Mouse (Mus musculus) embryonic facial prominence, embryonic 15.5 days (tissue): ENCODE data around the gene Gm9821. TPM values are rescaled to one million over a fixed set of nuclear protein-coding genes. Genes with fewer than 3 reads are reported as not detected.

Source experiments
- ATAC-seq: fragments of 200-750 bp; cut with Nextera tagmentation; 2 replicates; pipeline ENCODE4 v1.8.0; 2017; ENCODE audit warnings: low read depth, moderate TSS enrichment; ENCODE audit not compliant: insufficient number of reproducible peaks, low FRiP score, low TSS enrichment
- H3K27ac ChIP-seq: fragments of 300-500 bp; sonication (generic); replicated peaks from 2 replicates; pipeline ENCODE4 v1.5.1; 2015; ENCODE audit warnings: mild to moderate bottlenecking, inconsistent platforms
- H3K27me3 ChIP-seq: fragments of 300-500 bp; sonication (generic); 2 replicates; pipeline ENCODE4 v1.6.1; 2015; ENCODE audit warnings: inconsistent platforms
- H3K36me3 ChIP-seq: fragments of 300-500 bp; sonication (generic); 2 replicates; pipeline ENCODE4 v1.6.1; 2015; ENCODE audit warnings: mild to moderate bottlenecking, inconsistent platforms
- H3K4me1 ChIP-seq: fragments of 300-500 bp; sonication (generic); 2 replicates; pipeline ENCODE4 v1.6.1; 2015; ENCODE audit warnings: inconsistent platforms
- H3K4me2 ChIP-seq: fragments of 300-500 bp; sonication (generic); replicated peaks from 2 replicates; pipeline ENCODE4 v1.6.1; 2015; ENCODE audit warnings: mild to moderate bottlenecking, inconsistent platforms
- H3K4me3 ChIP-seq: fragments of 300-500 bp; sonication (generic); replicated peaks from 2 replicates; pipeline ENCODE4 v1.5.1; 2015; ENCODE audit warnings: mild to moderate bottlenecking, inconsistent platforms
- H3K9ac ChIP-seq: fragments of 300-500 bp; sonication (generic); 2 replicates; pipeline ENCODE4 v1.6.1; 2015; ENCODE audit warnings: inconsistent platforms
- H3K9me3 ChIP-seq: fragments of 300-500 bp; sonication (generic); replicated peaks from 2 replicates; pipeline ENCODE4 v1.6.1; 2016; ENCODE audit warnings: inconsistent platforms
- WGBS: fragments of 180-500 bp; shearing (Covaris S2); methylation state at CpG from one replicate; pipeline ENCODE4 v1.1.7; 2015; 5-methylcytosine and 5-hydroxymethylcytosine counted together
- polyA plus RNA-seq: library from polyadenylated mRNA; unstranded; fragments of >200 nt; fragmentation: Nextera tagmentation; extraction: Ambion mirVana; gene quantifications from 2 replicates; pipeline ENCODE4 v1.2.1, GENCODE M21; 2015

Gm9821 gene
- polyA plus RNA-seq, 1 experiment from 2014 or later: 0.79 TPM

DNA sequence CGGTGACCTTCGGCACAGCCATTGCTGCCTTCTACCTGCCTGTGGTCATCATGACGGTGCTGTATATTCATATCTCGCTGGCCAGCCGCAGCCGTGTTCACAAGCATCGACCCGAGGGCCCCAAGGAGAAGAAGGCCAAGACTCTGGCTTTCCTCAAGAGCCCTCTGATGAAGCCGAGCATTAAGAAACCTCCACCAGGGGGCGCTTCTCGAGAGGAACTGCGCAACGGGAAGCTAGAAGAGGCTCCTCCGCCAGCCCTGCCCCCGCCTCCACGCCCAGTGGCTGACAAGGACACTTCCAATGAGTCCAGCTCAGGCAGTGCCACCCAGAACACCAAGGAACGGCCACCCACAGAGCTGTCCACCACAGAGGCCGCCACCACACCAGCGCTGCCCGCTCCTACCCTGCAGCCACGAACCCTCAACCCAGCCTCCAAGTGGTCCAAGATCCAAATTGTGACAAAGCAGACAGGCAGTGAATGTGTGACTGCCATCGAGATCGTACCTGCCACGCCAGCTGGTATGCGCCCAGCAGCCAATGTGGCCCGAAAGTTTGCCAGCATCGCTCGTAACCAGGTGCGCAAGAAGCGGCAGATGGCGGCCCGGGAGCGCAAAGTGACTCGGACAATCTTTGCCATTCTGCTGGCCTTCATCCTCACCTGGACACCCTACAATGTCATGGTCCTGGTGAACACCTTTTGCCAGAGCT lies 17.5 kb upstream of the Gm9821 start:
- H3K4me3 ChIP-seq: no peak overlapping the region
- 47% methylated on average over 34 of the region's 34 CpGs for WGBS
- H3K9ac ChIP-seq: no peak overlapping the region
- no peak for ATAC-seq
- H3K9me3 ChIP-seq: no peaks in the 10 kb centered on the region
- H3K4me2 ChIP-seq: peak overlapping the region; percentile 32
- H3K4me1 ChIP-seq: peaks cover 45% of the 10 kb centered on the region
- no peaks in the 10 kb centered on the region for H3K36me3 ChIP-seq
- peaks cover 19% of the 10 kb centered on the region for H3K27me3 ChIP-seq
- no peak overlapping the region for H3K27ac ChIP-seq

GRCm38 (mm10) chr2:91928534-91929350 lies 16.8 kb upstream of the Gm9821 start:
- WGBS: 74% methylated on average over 23 of the region's 23 CpGs
- Histone ChIP-seq H3K27ac (no peak overlapping the region), H3K9ac (no peak overlapping the region), H3K4me1 (peaks cover 45% of the 10 kb centered on the region), H3K4me3 (no peak overlapping the region), H3K27me3 (peaks cover 11% of the 10 kb centered on the region), H3K9me3 (no peaks in the 10 kb centered on the region), H3K36me3 (no peaks in the 10 kb centered on the region), H3K4me2 (no peak overlapping the region)
- ATAC-seq: no peak

DNA sequence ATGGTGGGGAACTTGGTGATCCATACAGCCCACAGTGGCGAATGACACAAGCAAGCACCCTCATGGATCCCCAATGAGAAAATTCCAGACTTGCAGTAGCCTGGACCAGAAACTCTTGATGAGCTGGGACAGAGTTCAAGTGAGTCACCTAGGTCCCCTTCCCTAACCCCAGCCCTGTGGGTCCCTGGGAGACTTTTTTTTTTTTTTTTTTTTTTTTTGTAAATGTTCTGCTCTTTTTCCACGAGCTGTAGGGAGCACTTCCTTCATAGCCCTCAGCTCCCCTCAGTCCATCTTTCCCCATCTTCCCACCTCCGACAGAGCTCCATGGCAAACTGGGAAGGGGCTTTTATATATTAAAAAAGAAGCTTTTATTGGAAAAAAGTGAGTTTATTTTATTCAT lies 16.0 kb upstream of the Gm9821 start:
- Histone ChIP-seq H3K9ac (no peak overlapping the region), H3K9me3 (no peaks in the 10 kb centered on the region), H3K27me3 (peaks cover 8% of the 10 kb centered on the region; the same call in 1 of the 2 replicates), H3K4me2 (peak overlapping the region; percentile 78; the same call in 1 of the 2 replicates), H3K4me3 (no peak overlapping the region), H3K36me3 (peaks cover 5% of the 10 kb centered on the region), H3K4me1 (peaks cover 43% of the 10 kb centered on the region), H3K27ac (no peak overlapping the region)
- 63% methylated on average over 3 of the region's 3 CpGs for WGBS
- ATAC-seq: no peak

- peaks cover 5% of the 10 kb centered on the region; the same call in 1 of the 2 replicates for H3K27me3 ChIP-seq
- no peak overlapping the region for H3K9ac ChIP-seq
- H3K4me3 ChIP-seq: peak overlapping the region; percentile 70
- H3K4me1 ChIP-seq: peaks cover 43% of the 10 kb centered on the region
- H3K27ac ChIP-seq: no peak overlapping the region
- H3K4me2 ChIP-seq: peak overlapping the region; percentile 78
- H3K36me3 ChIP-seq: peaks cover 9% of the 10 kb centered on the region
- WGBS: 12% methylated on average over 12 of the region's 12 CpGs
- ATAC-seq: no peak
- no peaks in the 10 kb centered on the region for H3K9me3 ChIP-seq
Measured at GRCm38 (mm10) chr2:91929936-91930335, 15.6 kb upstream of the Gm9821 start.

- ATAC-seq: no peak
- peaks cover 43% of the 10 kb centered on the region for H3K4me1 ChIP-seq
- peak overlapping the region; percentile 77 for H3K9ac ChIP-seq
- H3K36me3 ChIP-seq: peaks cover 18% of the 10 kb centered on the region
- H3K27me3 ChIP-seq: no peaks in the 10 kb centered on the region
- WGBS: 2% methylated on average over 23 of the region's 23 CpGs
- H3K27ac ChIP-seq: peak overlapping the region; percentile 92
- H3K9me3 ChIP-seq: no peaks in the 10 kb centered on the region
- H3K4me3 ChIP-seq: peak overlapping the region; percentile 70
- H3K4me2 ChIP-seq: peak overlapping the region; percentile 78
Measured at GRCm38 (mm10) chr2:91930761-91931291, 14.7 kb upstream of the Gm9821 start.

DNA sequence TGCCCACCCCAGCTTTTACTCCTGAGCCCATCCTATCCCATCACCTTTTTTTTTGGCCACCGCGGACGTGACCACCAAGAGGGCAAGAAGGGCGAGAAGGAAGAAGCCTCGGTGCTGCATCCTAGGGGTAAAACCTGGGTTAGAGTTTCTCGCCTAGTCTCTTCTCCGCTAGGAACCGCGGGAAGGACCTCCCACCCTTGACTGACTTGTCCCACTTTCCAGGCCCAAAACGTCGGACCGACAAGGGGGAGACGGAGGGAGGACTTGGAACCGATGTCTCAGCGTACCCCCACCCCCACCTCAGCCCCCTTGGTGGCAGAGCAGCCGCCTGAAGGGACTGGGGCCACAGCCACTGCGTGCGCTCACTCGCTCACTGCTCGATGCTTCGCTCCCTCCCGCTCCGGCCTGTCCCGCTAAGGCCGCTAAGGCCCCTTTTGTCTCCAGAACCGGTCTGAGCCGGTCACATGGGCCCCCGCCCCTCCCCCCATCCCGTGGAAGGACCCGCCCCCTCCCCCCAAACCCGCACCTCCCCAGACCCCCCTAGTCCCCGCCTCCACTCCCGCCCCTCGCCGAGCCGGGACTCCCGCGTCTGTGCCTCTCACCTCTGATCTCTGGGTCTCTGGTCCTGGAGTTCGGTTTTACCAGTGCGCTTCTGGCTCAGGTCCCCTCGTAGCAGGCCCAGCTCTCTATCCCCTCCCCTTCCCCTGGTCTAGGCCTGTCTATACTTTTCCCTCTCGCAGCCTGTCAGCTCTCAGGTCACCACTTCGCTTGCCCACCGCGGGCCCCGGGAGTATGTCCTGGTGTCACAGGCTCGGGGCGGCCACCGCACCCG lies 14.0 kb upstream of the Gm9821 start:
- 2% methylated on average over 44 of the region's 50 CpGs for WGBS
- peak overlapping the region; percentile 77 for H3K9ac ChIP-seq

DNA sequence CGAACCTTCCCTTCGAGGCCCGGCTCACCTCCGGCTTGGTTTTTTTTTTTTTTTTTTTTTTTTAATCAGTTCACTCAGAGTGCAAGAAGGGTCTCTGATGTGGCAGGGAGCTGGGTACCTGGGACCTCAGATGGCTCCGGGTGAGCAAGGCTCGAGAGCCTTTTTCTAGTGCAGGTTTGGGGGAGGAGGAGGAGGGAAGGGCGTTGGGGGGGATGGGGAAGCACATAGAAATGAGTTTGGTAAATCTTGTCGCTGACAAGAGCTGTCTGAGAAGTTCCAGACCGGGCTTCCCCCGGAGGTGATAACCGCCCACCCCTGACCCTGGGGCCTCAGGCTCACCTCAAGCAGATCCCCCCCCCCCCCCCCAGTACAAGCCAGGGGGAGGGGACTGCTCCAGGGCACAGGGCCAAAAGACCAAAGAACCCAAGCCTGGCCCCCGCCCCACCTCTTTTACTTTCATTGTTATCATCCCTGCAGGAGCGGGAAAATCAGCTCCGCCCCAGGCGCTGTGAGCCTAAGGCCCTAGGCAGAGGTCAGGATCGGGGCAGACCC lies 13.3 kb upstream of the Gm9821 start, which contains the start of gene Mdk:
Mdk (minus strand) TSS at position 138 of the 552 bp plus-strand sequence.
- Histone ChIP-seq H3K4me2 (peak within 1 kb of the TSS; percentile 78), H3K9me3 (no peaks in the 10 kb centered on the region), H3K27ac (peak within 1 kb of the TSS; percentile 92), H3K4me1 (peaks cover 43% of the 10 kb centered on the region), H3K36me3 (peaks cover 32% of the 10 kb centered on the region), H3K9ac (peak within 1 kb of the TSS; percentile 77), H3K27me3 (no peaks in the 10 kb centered on the region), H3K4me3 (peak within 1 kb of the TSS; percentile 70)
- ATAC-seq: no peak
- WGBS: 6% methylated on average over 16 of the region's 16 CpGs

More for the DNA sequence above, 14.0 kb upstream of the Gm9821 start:
- no peaks in the 10 kb centered on the region for H3K9me3 ChIP-seq
- H3K4me1 ChIP-seq: peaks cover 43% of the 10 kb centered on the region
- H3K4me2 ChIP-seq: peak overlapping the region; percentile 78
- peak; percentile 62 for ATAC-seq
- H3K27me3 ChIP-seq: no peaks in the 10 kb centered on the region
- peak overlapping the region; percentile 92 for H3K27ac ChIP-seq
- H3K4me3 ChIP-seq: peak overlapping the region; percentile 70
- H3K36me3 ChIP-seq: peaks cover 26% of the 10 kb centered on the region

GRCm38 (mm10) chr2:91932737-91933350 lies 12.7 kb upstream of the Gm9821 start:
- Histone ChIP-seq H3K4me2 (peak overlapping the region; percentile 78), H3K9ac (no peak overlapping the region), H3K36me3 (peaks cover 39% of the 10 kb centered on the region), H3K9me3 (no peaks in the 10 kb centered on the region), H3K4me1 (peaks cover 41% of the 10 kb centered on the region), H3K4me3 (no peak overlapping the region), H3K27me3 (no peaks in the 10 kb centered on the region), H3K27ac (peak overlapping the region; percentile 35; the same call in 1 of the 2 replicates)
- 17% methylated on average over 6 of the region's 6 CpGs for WGBS
- no peak for ATAC-seq

DNA sequence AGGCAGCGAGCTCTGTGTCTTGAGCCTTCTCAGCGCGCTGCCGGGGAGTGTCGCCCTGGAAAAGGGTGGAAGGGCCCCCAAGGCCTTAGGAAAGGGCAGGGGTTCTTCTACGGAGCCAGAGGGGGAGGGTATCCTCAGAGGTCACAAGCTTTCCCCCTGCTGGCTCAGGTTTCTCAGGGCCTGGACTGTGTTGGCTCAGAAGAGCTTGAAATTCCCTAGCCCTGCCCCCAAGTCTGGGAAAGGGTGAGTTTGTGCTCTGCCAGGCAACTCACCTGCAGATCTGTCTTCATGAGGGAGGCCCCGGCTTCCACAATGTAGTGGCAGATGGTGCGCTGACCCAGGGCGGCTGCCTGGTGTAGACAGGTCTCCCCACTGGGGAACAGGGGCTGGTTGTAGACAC lies 12.0 kb upstream of the Gm9821 start:
- H3K9ac ChIP-seq: no peak overlapping the region
- ATAC-seq: no peak
- no peaks in the 10 kb centered on the region for H3K27me3 ChIP-seq
- peaks cover 45% of the 10 kb centered on the region for H3K36me3 ChIP-seq
- H3K4me3 ChIP-seq: no peak overlapping the region
- H3K27ac ChIP-seq: 0 out of 2 replicates have a peak overlapping the region, but pooled peaks have one; percentile 44
- H3K4me2 ChIP-seq: no peak overlapping the region
- 44% methylated on average over 9 of the region's 9 CpGs for WGBS
- no peaks in the 10 kb centered on the region for H3K9me3 ChIP-seq
- peaks cover 36% of the 10 kb centered on the region for H3K4me1 ChIP-seq

- WGBS: 48% methylated on average over 8 of the region's 8 CpGs
- Histone ChIP-seq H3K9me3 (no peaks in the 10 kb centered on the region), H3K36me3 (peaks cover 50% of the 10 kb centered on the region), H3K27me3 (no peaks in the 10 kb centered on the region), H3K27ac (no peak overlapping the region), H3K4me1 (peaks cover 36% of the 10 kb centered on the region), H3K4me2 (no peak overlapping the region), H3K9ac (no peak overlapping the region), H3K4me3 (no peak overlapping the region)
- no peak for ATAC-seq
Measured at GRCm38 (mm10) chr2:91934016-91934415, 11.5 kb upstream of the Gm9821 start.
